Mouse (Mus musculus) MEL (cell line): ENCODE data around the gene Cep72. TPM values are rescaled to one million over a fixed set of nuclear protein-coding genes. Genes with fewer than 3 reads are reported as not detected.

Source experiments
- DNase-seq: peaks from one replicate; pipeline ENCODE4 v3.0.0; 2011; ENCODE audit warnings: low read depth, low spot score
- H3K27ac ChIP-seq: 2 replicates; pipeline ENCODE4 v1.5.1; 2012; ENCODE audit warnings: low read depth, mild to moderate bottlenecking, control low read depth, low read length, moderate library complexity; ENCODE audit not compliant: control insufficient read depth
- H3K27me3 ChIP-seq, 2 experiments: fragments of 150-350 bp in 1 of 2; sonication (generic) in 1 of 2; 2 replicates each; pipeline ENCODE4 v1.6.1; 2012; ENCODE audit warnings: low read length in 2 of 2, mild to moderate bottlenecking in 2 of 2, improper control_type of control experiment in 1 of 2, moderate library complexity in 1 of 2; ENCODE audit not compliant: insufficient read depth in 2 of 2, control insufficient read depth in 1 of 2
- H3K36me3 ChIP-seq, 2 experiments: 2 replicates each; pipeline ENCODE4 v1.6.1; 2012 to 2014; ENCODE audit warnings: low read length in 2 of 2, improper control_type of control experiment in 1 of 2, inconsistent platforms in 1 of 2, mild to moderate bottlenecking in 1 of 2; ENCODE audit not compliant: insufficient read depth in 2 of 2, control insufficient read depth in 1 of 2
- H3K4me1 ChIP-seq, 2 experiments: fragments of 150-350 bp in 1 of 2; sonication (generic) in 1 of 2; 2 replicates each; pipeline ENCODE4 v1.6.1; 2012; ENCODE audit warnings: low read length in 2 of 2, improper control_type of control experiment in 1 of 2, mild to moderate bottlenecking in 1 of 2; ENCODE audit not compliant: insufficient read depth in 2 of 2, control insufficient read depth in 1 of 2
- H3K4me3 ChIP-seq, 2 experiments: fragments of 150-350 bp in 1 of 2; sonication (generic) in 1 of 2; 2 replicates each; pipeline ENCODE4 v1.5.1; 2012; ENCODE audit warnings: low read depth in 2 of 2, low read length in 2 of 2, mild to moderate bottlenecking in 2 of 2, moderate library complexity in 2 of 2, control low read depth in 1 of 2, improper control_type of control experiment in 1 of 2; ENCODE audit not compliant: control insufficient read depth in 1 of 2, insufficient read depth in 1 of 2
- H3K79me2 ChIP-seq: 2 replicates; pipeline ENCODE4 v1.6.1; 2012; ENCODE audit warnings: mild to moderate bottlenecking, low read length, moderate library complexity; ENCODE audit not compliant: control insufficient read depth, poor library complexity, insufficient read depth
- H3K9ac ChIP-seq: 2 replicates; pipeline ENCODE4 v1.6.1; 2012; ENCODE audit warnings: low read depth, mild to moderate bottlenecking, control low read depth, low read length, moderate library complexity; ENCODE audit not compliant: control insufficient read depth, poor library complexity, severe bottlenecking
- H3K9me3 ChIP-seq: fragments of 150-350 bp; sonication (generic); replicated peaks from 2 replicates; pipeline ENCODE4 v1.6.1; 2012; ENCODE audit warnings: mild to moderate bottlenecking, low read length, improper control_type of control experiment, moderate library complexity; ENCODE audit not compliant: insufficient read depth
- BHLHE40 ChIP-seq: IDR thresholded peaks from 2 replicates; pipeline ENCODE4 v1.6.1; 2012; ENCODE audit warnings: low read depth, mild to moderate bottlenecking, inconsistent platforms, low read length, improper control_type of control experiment, borderline replicate concordance
- CHD1 ChIP-seq: IDR thresholded peaks from 2 replicates; pipeline ENCODE4 v1.6.1; 2012; ENCODE audit warnings: low read depth, mild to moderate bottlenecking, inconsistent platforms, low read length, improper control_type of control experiment
- CHD2 ChIP-seq: IDR thresholded peaks from 2 replicates; pipeline ENCODE4 v1.6.1; 2011; ENCODE audit warnings: low read length, improper control_type of control experiment
- CTCF ChIP-seq, 3 experiments: IDR thresholded peaks in 2 of 3; conservative IDR thresholded peaks in 1 of 3; 2 replicates each; pipeline ENCODE4 v1.5.1; 2011 to 2012; ENCODE audit warnings: low read length in 3 of 3, low read depth in 2 of 3, mild to moderate bottlenecking in 2 of 3, improper control_type of control experiment in 1 of 3, inconsistent platforms in 1 of 3, mixed read lengths in 1 of 3, moderate library complexity in 1 of 3; ENCODE audit not compliant: control insufficient read depth in 1 of 3, insufficient read depth in 1 of 3, poor library complexity in 1 of 3, severe bottlenecking in 1 of 3
- E2F4 ChIP-seq: IDR thresholded peaks from 2 replicates; pipeline ENCODE4 v1.6.1; 2011; ENCODE audit warnings: low read depth, low read length, improper control_type of control experiment, borderline replicate concordance
- ELF1 ChIP-seq: IDR thresholded peaks from 2 replicates; pipeline ENCODE4 v1.6.1; 2014; ENCODE audit warnings: low read depth, mild to moderate bottlenecking, inconsistent platforms, low read length, improper control_type of control experiment, moderate library complexity
- EP300 ChIP-seq, 2 experiments: IDR thresholded peaks; 2 replicates each; pipeline ENCODE4 v1.6.1; 2011; ENCODE audit warnings: improper control_type of control experiment in 2 of 2, low read length in 2 of 2, low read depth in 1 of 2, mild to moderate bottlenecking in 1 of 2
- ETS1 ChIP-seq: IDR thresholded peaks from 2 replicates; pipeline ENCODE4 v1.6.1; 2012; ENCODE audit warnings: low read depth, mild to moderate bottlenecking, inconsistent platforms, low read length, improper control_type of control experiment, moderate library complexity
- GABPA ChIP-seq: IDR thresholded peaks from 2 replicates; pipeline ENCODE4 v1.6.1; 2012; ENCODE audit warnings: low read depth, mild to moderate bottlenecking, inconsistent platforms, low read length, improper control_type of control experiment, moderate library complexity
- GATA1 ChIP-seq: IDR thresholded peaks from 2 replicates; pipeline ENCODE4 v1.6.1; 2011; ENCODE audit warnings: low read depth, low read length, improper control_type of control experiment
- HCFC1 ChIP-seq: IDR thresholded peaks from 2 replicates; pipeline ENCODE4 v1.6.1; 2012; ENCODE audit warnings: low read depth, mild to moderate bottlenecking, inconsistent platforms, low read length, improper control_type of control experiment, moderate library complexity
- KAT2A ChIP-seq: conservative IDR thresholded peaks from 2 replicates; pipeline ENCODE4 v1.6.1; 2012; ENCODE audit warnings: low read depth, low read length, improper control_type of control experiment, inconsistent platforms
- MAFK ChIP-seq: IDR thresholded peaks from 2 replicates; pipeline ENCODE4 v1.6.1; 2011; ENCODE audit warnings: low read depth, mild to moderate bottlenecking, low read length, improper control_type of control experiment, borderline replicate concordance
- MAX ChIP-seq: IDR thresholded peaks from 2 replicates; pipeline ENCODE4 v1.6.1; 2011; ENCODE audit warnings: low read length, improper control_type of control experiment
- MAZ ChIP-seq: IDR thresholded peaks from 2 replicates; pipeline ENCODE4 v1.6.1; 2012; ENCODE audit warnings: low read depth, mild to moderate bottlenecking, inconsistent platforms, low read length, improper control_type of control experiment
- MXI1 ChIP-seq: IDR thresholded peaks from 2 replicates; pipeline ENCODE4 v1.6.1; 2011; ENCODE audit warnings: mild to moderate bottlenecking, low read depth, low read length, improper control_type of control experiment
- MYB ChIP-seq: IDR thresholded peaks from 2 replicates; pipeline ENCODE4 v1.6.1; 2011; ENCODE audit warnings: mild to moderate bottlenecking, low read depth, low read length, improper control_type of control experiment
- MYC ChIP-seq: IDR thresholded peaks from 2 replicates; pipeline ENCODE4 v1.6.1; 2011; ENCODE audit warnings: low read depth, mild to moderate bottlenecking, low read length, improper control_type of control experiment, moderate library complexity
- NELFE ChIP-seq: IDR thresholded peaks from 2 replicates; pipeline ENCODE4 v1.6.1; 2011; ENCODE audit warnings: low read depth, low read length, improper control_type of control experiment
- NRF1 ChIP-seq: IDR thresholded peaks from 2 replicates; pipeline ENCODE4 v1.6.1; 2014; ENCODE audit warnings: low read depth, mild to moderate bottlenecking, inconsistent platforms, low read length, improper control_type of control experiment, moderate library complexity; ENCODE audit not compliant: poor library complexity, insufficient read depth, severe bottlenecking
- POLR2A ChIP-seq, 2 experiments: IDR thresholded peaks; 2 replicates each; pipeline ENCODE4 v1.6.1; 2011 to 2012; ENCODE audit warnings: low read length in 2 of 2, mild to moderate bottlenecking in 2 of 2, control low read depth in 1 of 2, improper control_type of control experiment in 1 of 2, low read depth in 1 of 2, moderate library complexity in 1 of 2; ENCODE audit not compliant: control insufficient read depth in 1 of 2, insufficient read depth in 1 of 2, poor library complexity in 1 of 2
- POLR2AphosphoS2 ChIP-seq: IDR thresholded peaks from 2 replicates; pipeline ENCODE4 v1.6.1; 2011; ENCODE audit warnings: low read length, improper control_type of control experiment
- POLR2AphosphoS5 ChIP-seq: IDR thresholded peaks from 2 replicates; pipeline ENCODE4 v1.6.1; 2012; ENCODE audit warnings: low read depth, borderline replicate concordance, mild to moderate bottlenecking, inconsistent platforms, low read length, moderate library complexity, mixed read lengths
- RAD21 ChIP-seq: IDR thresholded peaks from 2 replicates; pipeline ENCODE4 v1.6.1; 2011; ENCODE audit warnings: mild to moderate bottlenecking, low read depth, low read length, improper control_type of control experiment
- SIN3A ChIP-seq: IDR thresholded peaks from 2 replicates; pipeline ENCODE4 v1.6.1; 2012; ENCODE audit warnings: low read length, improper control_type of control experiment, inconsistent platforms
- SMC3 ChIP-seq: IDR thresholded peaks from 2 replicates; pipeline ENCODE4 v1.6.1; 2011; ENCODE audit warnings: low read depth, low read length, improper control_type of control experiment
- TAL1 ChIP-seq: IDR thresholded peaks from 2 replicates; pipeline ENCODE4 v1.6.1; 2012; ENCODE audit warnings: mild to moderate bottlenecking, inconsistent platforms, low read length, moderate library complexity, mixed read lengths
- TBP ChIP-seq: IDR thresholded peaks from 2 replicates; pipeline ENCODE4 v1.8.0; 2011; ENCODE audit warnings: low read depth, low read length, improper control_type of control experiment
- TCF12 ChIP-seq: IDR thresholded peaks from 2 replicates; pipeline ENCODE4 v1.6.1; 2014; ENCODE audit warnings: low read depth, mild to moderate bottlenecking, inconsistent platforms, low read length, improper control_type of control experiment, moderate library complexity
- UBTF ChIP-seq: IDR thresholded peaks from 2 replicates; pipeline ENCODE4 v1.6.1; 2012; ENCODE audit warnings: low read depth, mild to moderate bottlenecking, inconsistent platforms, low read length, improper control_type of control experiment, moderate library complexity, borderline replicate concordance; ENCODE audit not compliant: insufficient read depth
- USF1 ChIP-seq: IDR thresholded peaks from 2 replicates; pipeline ENCODE4 v1.6.1; 2014; ENCODE audit warnings: low read depth, mild to moderate bottlenecking, inconsistent platforms, low read length, improper control_type of control experiment, moderate library complexity
- ZC3H11A ChIP-seq: IDR thresholded peaks from 2 replicates; pipeline ENCODE4 v1.6.1; 2012; ENCODE audit warnings: low read depth, mild to moderate bottlenecking, inconsistent platforms, low read length, improper control_type of control experiment
- ZKSCAN1 ChIP-seq: IDR thresholded peaks from 2 replicates; pipeline ENCODE4 v1.6.1; 2012; ENCODE audit warnings: low read depth, mild to moderate bottlenecking, inconsistent platforms, low read length, improper control_type of control experiment, moderate library complexity
- ZMIZ1 ChIP-seq: IDR thresholded peaks from 2 replicates; pipeline ENCODE4 v1.6.1; 2012; ENCODE audit warnings: low read depth, mild to moderate bottlenecking, inconsistent platforms, low read length, improper control_type of control experiment, moderate library complexity
- ZNF384 ChIP-seq: IDR thresholded peaks from 2 replicates; pipeline ENCODE4 v1.6.1; 2012; ENCODE audit warnings: low read depth, mild to moderate bottlenecking, inconsistent platforms, low read length, improper control_type of control experiment
- polyA plus RNA-seq, 2 experiments: library from polyadenylated mRNA; stranded (reverse) in 1 of 2; unstranded in 1 of 2; fragments of >175 nt in 1 of 2; fragments of >200 nt in 1 of 2; gene quantifications; 2 replicates each; pipeline versions ENCODE4 v1.2.1 to v1.2.4; 2012; ENCODE audit warnings: low replicate concordance in 2 of 2, low read depth in 1 of 2; ENCODE audit not compliant: insufficient read length in 2 of 2, insufficient read depth in 1 of 2, missing spikeins in 1 of 2
- total RNA-seq: library from RNA; depleted of rRNA; stranded (reverse); fragments of 300-350 nt; gene quantifications from 2 replicates; pipeline ENCODE4 v1.2.3, GENCODE M21; 2012

Gene Cep72
- total and polyA plus RNA-seq, 3 experiments, result 2.2 to 7.0 TPM; not detected in 1

DNA sequence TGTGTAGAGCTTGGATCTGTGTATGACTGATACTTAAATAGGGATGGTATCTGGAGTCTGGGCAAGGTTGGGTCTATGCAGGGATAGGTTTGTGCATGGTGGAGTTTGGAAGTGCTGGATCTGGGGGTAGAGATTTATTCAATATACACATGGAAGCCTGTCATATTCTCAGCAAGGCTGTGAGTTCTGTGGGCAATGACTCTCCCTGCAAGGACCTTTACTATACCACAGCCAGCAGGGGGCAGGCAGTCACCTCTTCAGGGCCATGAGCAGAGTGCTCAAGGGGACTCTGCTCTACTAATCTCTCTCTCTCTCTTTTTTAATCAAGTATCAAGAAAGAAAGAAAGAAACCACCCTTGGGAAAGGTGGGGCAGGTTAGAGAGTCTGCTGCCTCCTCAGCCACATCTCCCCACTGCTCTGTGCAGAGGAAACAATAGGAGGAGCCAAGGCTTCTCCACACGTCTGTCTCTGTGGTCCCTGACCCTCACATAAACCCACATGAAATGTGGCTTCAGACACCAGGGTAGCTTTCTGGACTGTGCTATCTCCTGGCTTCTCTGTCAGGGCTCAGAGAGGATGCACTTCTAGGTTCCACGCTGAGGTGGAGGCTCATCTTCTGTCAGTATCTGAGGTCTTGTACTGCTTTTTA, 34.7 kb upstream of the Cep72 start:
- H3K27ac ChIP-seq, result no peak overlapping the region
- H3K27me3 ChIP-seq, result peaks cover 4 to 7% of the 10 kb centered on the region in 2 experiments; a peak in 3 of 4 replicates
- H3K36me3 ChIP-seq, result no peaks in the 10 kb centered on the region
- DNase-seq, result peak; percentile 71
- no peak overlapping the region for H3K4me3 ChIP-seq
- H3K9me3 ChIP-seq, result no peaks in the 10 kb centered on the region
- TF ChIP-seq HCFC1, result no peak
- no peak for TF ChIP-seq E2F4
- no peak for TF ChIP-seq ELF1
- TF ChIP-seq CHD1, result no peak
- TF ChIP-seq RAD21, result peak; percentile 79
- TF ChIP-seq KAT2A, result no peak
- no peak for TF ChIP-seq MYC
- TF ChIP-seq TAL1, result no peak
- TF ChIP-seq CHD2, result no peak
- no peak for TF ChIP-seq MXI1
- TF ChIP-seq TCF12, result no peak
- TF ChIP-seq MAFK, result no peak
- TF ChIP-seq BHLHE40, result no peak
- no peak for TF ChIP-seq POLR2AphosphoS2
- TF ChIP-seq NELFE, result no peak
- no peak for TF ChIP-seq ZMIZ1
- TF ChIP-seq ZKSCAN1, result no peak
- TF ChIP-seq TBP, result no peak
- no peak for TF ChIP-seq ZNF384
- TF ChIP-seq POLR2A (IDR thresholded peaks at IDR 0.05; ENCODE audit: control insufficient read depth in 1 of 2, insufficient read depth in 1 of 2, low read depth in 1 of 2, low read length in 2 of 2, poor library complexity in 1 of 2), result no peak
- no peak for TF ChIP-seq GABPA
- no peak for TF ChIP-seq ETS1
- TF ChIP-seq SIN3A, result no peak
- TF ChIP-seq EP300 (IDR thresholded peaks at IDR 0.05; ENCODE audit: low read depth in 1 of 2, low read length in 2 of 2), result no peak
- TF ChIP-seq MAX, result no peak
- no peak for TF ChIP-seq GATA1
- TF ChIP-seq USF1, result no peak
- TF ChIP-seq MAZ, result no peak
- peak; percentile 61 for TF ChIP-seq ZC3H11A
- no peak for TF ChIP-seq NRF1
- no peak for TF ChIP-seq MYB
- TF ChIP-seq UBTF, result no peak
- TF ChIP-seq POLR2AphosphoS5, result no peak
- peak; percentile 67 to 84 (median 78) for TF ChIP-seq CTCF (IDR thresholded peaks at IDR 0.05 in 2 of 3, conservative IDR thresholded peaks at IDR 0.05 in 1 of 3; ENCODE audit: control insufficient read depth in 1 of 3, insufficient read depth in 1 of 3, low read depth in 2 of 3, low read length in 3 of 3, poor library complexity in 1 of 3, severe bottlenecking in 1 of 3)
- peak; percentile 86 for TF ChIP-seq SMC3
- H3K4me1 ChIP-seq, result no peaks in the 10 kb centered on the region
- no peak overlapping the region for H3K9ac ChIP-seq
- no peaks in the 10 kb centered on the region for H3K79me2 ChIP-seq
